Mouse (Mus musculus) stomach, postnatal 0 days (tissue): Measurements from ENCODE around the gene Atxn7l1. TPM values are rescaled to one million over a fixed set of nuclear protein-coding genes. Genes with fewer than 3 reads are reported as not detected.

Source experiments
- ATAC-seq: fragments of 200-750 bp; cut with Nextera tagmentation; 2 replicates; pipeline ENCODE4 v1.8.0; 2017; ENCODE audit not compliant: low FRiP score, low TSS enrichment
- DNase-seq: peaks from one replicate; pipeline ENCODE4 v3.0.0-alpha.2; 2016; ENCODE audit warnings: low spot score
- H3K27ac ChIP-seq: fragments of 300-500 bp; sonication (generic); replicated peaks from 2 replicates; pipeline ENCODE4 v1.5.1; 2014; ENCODE audit warnings: mild to moderate bottlenecking, control low read depth
- H3K27me3 ChIP-seq: fragments of 300-500 bp; sonication (generic); 2 replicates; pipeline ENCODE4 v1.6.1; 2014; ENCODE audit warnings: low read length; ENCODE audit not compliant: control insufficient read depth, insufficient read depth
- H3K36me3 ChIP-seq: fragments of 300-500 bp; sonication (generic); 2 replicates; pipeline ENCODE4 v1.6.1; 2014; ENCODE audit warnings: low read length, mixed read lengths; ENCODE audit not compliant: control insufficient read depth, insufficient read depth
- H3K4me1 ChIP-seq: fragments of 300-500 bp; sonication (generic); replicated peaks from 2 replicates; pipeline ENCODE4 v1.6.1; 2014; ENCODE audit warnings: antibody characterized with exemption; ENCODE audit not compliant: control insufficient read depth, insufficient read depth
- H3K4me2 ChIP-seq: fragments of 300-500 bp; sonication (generic); replicated peaks from 2 replicates; pipeline ENCODE4 v1.6.1; 2014; ENCODE audit warnings: low read depth, mild to moderate bottlenecking, control low read depth, moderate library complexity
- H3K4me3 ChIP-seq: fragments of 300-500 bp; sonication (generic); 2 replicates; pipeline ENCODE4 v1.5.1; 2014; ENCODE audit warnings: low read depth, low read length, control low read depth
- H3K9ac ChIP-seq: fragments of 300-500 bp; sonication (generic); 2 replicates; pipeline ENCODE4 v1.6.1; 2014; ENCODE audit warnings: mild to moderate bottlenecking, low read length, control low read depth, mixed read lengths
- H3K9me3 ChIP-seq: fragments of 300-500 bp; sonication (generic); 2 replicates; pipeline ENCODE4 v1.6.1; 2016; ENCODE audit warnings: low read length; ENCODE audit not compliant: control insufficient read depth
- CTCF ChIP-seq: IDR thresholded peaks from 2 replicates; pipeline ENCODE4 v1.5.1; 2016; ENCODE audit warnings: antibody characterized with exemption, low read depth, mild to moderate bottlenecking, moderate library complexity
- EP300 ChIP-seq: optimal IDR thresholded peaks from 2 replicates; pipeline ENCODE3; 2016; ENCODE audit warnings: antibody characterized with exemption
- WGBS: fragments of 180-500 bp; shearing (Covaris S2); extraction: QIAGEN DNeasy Blood & Tissue Kit; methylation state at CpG from one replicate; pipeline ENCODE4 v1.1.7; 2014; 5-methylcytosine and 5-hydroxymethylcytosine counted together
- polyA plus RNA-seq: library from polyadenylated mRNA; unstranded; fragments of >200 nt; fragmentation: Nextera tagmentation; extraction: Ambion mirVana; gene quantifications from 2 replicates; pipeline ENCODE4 v1.2.1, GENCODE M21; 2015

The Atxn7l1 gene
- polyA plus RNA-seq, 1 experiment from 2014 or later = 4.7 TPM

DNA sequence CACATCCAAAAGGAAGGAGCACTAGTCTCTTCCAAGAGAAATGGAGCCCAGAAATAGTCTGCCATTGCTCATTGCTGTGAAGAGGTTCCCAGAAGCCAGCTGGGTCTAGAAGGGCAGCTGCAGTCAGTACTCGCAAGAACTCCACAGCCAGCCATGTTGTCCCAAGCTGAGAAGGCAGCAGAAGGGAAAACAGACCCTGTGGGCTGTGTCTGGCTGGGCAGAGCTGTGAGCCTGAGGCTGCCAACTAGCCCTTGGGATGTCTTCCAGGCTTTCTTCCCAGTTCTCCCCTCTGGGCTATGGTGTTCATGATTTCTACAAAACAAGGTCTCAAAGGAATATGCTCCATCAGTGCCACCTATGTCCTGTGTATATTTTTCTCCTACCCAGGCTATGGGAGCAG lies 128.5 kb downstream of the Atxn7l1 start:
- Histone ChIP-seq H3K27ac (no peak overlapping the region), H3K4me3 (no peak overlapping the region), H3K36me3 (no peaks in the 10 kb centered on the region), H3K9ac (no peak overlapping the region), H3K27me3 (no peaks in the 10 kb centered on the region), H3K9me3 (no peaks in the 10 kb centered on the region), H3K4me1 (no peaks in the 10 kb centered on the region), H3K4me2 (no peak overlapping the region)
- WGBS = 91% methylated on average over 1 of the region's 1 CpGs
- TF ChIP-seq EP300 = no peak
- TF ChIP-seq CTCF = no peak
- DNase-seq = no peak
- no peak for ATAC-seq

DNA sequence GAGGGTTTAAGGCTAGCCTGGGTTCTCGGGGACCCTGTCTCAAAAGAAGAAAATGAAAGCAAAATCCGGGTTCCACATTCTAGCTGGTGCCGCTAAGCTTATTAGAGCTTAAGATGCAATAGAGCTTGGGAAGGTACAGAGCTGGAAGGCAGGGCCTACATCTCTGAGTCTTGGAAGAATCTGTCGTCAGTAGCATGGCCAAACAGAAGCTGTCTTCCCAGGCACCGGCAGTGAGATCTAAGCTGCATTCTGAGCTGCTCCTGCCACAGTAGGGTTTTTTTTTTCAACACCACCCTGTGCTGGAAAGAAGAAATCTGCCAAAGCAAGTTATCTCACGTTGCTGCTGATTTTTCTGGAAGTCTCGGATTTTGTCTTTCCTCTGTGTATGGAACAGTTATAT lies 129.9 kb downstream of the Atxn7l1 start:
- no peak overlapping the region for H3K4me2 ChIP-seq
- H3K4me3 ChIP-seq = no peak overlapping the region
- no peaks in the 10 kb centered on the region for H3K27me3 ChIP-seq
- H3K4me1 ChIP-seq = no peaks in the 10 kb centered on the region
- TF ChIP-seq CTCF (no peak), EP300 (no peak)
- H3K27ac ChIP-seq = no peak overlapping the region
- no peak for DNase-seq
- 83% methylated on average over 7 of the region's 7 CpGs for WGBS
- H3K36me3 ChIP-seq = no peaks in the 10 kb centered on the region
- no peak overlapping the region for H3K9ac ChIP-seq
- H3K9me3 ChIP-seq = no peaks in the 10 kb centered on the region
- ATAC-seq = no peak

DNA sequence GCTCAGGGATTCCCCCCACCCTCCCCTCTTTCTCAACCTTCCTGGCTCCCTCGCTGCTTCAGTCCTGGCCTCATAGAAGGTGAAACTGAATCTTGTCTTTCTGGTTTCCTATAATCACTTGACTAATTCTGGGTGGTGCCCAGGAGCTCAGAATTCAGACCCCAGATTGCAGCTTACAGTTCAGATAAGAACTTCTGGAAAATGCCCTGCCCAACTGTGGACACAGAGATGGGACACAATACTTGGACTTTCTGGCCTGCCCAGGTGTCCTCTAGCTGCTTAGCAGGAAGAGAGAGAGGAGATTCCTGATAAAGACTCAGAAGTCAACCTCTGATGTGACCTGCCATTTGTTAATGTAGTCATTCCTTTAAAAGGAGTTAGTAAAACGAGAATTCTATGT lies 131.7 kb downstream of the Atxn7l1 start:
- Histone ChIP-seq H3K27ac (no peak overlapping the region), H3K9me3 (no peaks in the 10 kb centered on the region), H3K36me3 (no peaks in the 10 kb centered on the region), H3K4me1 (no peaks in the 10 kb centered on the region), H3K9ac (no peak overlapping the region), H3K27me3 (no peaks in the 10 kb centered on the region), H3K4me2 (no peak overlapping the region), H3K4me3 (no peak overlapping the region)
- DNase-seq = no peak
- no peak for ATAC-seq
- 26% methylated on average over 2 of the region's 2 CpGs for WGBS
- no peak for TF ChIP-seq CTCF
- TF ChIP-seq EP300 = no peak

DNA sequence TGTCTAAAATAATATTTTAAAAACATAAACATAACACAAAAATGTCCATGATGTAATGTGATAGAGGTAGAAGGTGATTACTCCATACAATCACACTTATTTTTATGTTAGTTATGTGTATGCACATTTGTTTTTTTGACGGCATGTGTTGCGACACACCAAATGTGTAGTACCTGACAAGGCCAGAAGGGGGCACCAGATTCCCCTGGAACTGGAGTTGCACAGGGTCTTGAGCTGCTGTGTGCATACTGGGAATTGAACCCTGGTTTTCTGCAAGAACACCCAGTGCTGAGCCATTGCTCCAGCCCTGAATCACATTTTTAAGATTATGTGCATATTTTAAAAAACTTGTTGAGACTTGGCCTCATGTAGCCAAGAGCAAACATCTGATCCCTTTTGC lies 133.3 kb downstream of the Atxn7l1 start:
- Histone ChIP-seq H3K9me3 (no peaks in the 10 kb centered on the region), H3K27me3 (no peaks in the 10 kb centered on the region), H3K4me1 (0 out of 2 replicates have a peak, but pooled peaks cover 3% of the 10 kb centered on the region), H3K36me3 (no peaks in the 10 kb centered on the region), H3K27ac (no peak overlapping the region), H3K9ac (no peak overlapping the region), H3K4me2 (no peak overlapping the region), H3K4me3 (no peak overlapping the region)
- 38% methylated on average over 2 of the region's 2 CpGs for WGBS
- TF ChIP-seq EP300 (no peak), CTCF (peak; percentile 91)
- ATAC-seq = no peak
- DNase-seq = peak; percentile 66

DNA sequence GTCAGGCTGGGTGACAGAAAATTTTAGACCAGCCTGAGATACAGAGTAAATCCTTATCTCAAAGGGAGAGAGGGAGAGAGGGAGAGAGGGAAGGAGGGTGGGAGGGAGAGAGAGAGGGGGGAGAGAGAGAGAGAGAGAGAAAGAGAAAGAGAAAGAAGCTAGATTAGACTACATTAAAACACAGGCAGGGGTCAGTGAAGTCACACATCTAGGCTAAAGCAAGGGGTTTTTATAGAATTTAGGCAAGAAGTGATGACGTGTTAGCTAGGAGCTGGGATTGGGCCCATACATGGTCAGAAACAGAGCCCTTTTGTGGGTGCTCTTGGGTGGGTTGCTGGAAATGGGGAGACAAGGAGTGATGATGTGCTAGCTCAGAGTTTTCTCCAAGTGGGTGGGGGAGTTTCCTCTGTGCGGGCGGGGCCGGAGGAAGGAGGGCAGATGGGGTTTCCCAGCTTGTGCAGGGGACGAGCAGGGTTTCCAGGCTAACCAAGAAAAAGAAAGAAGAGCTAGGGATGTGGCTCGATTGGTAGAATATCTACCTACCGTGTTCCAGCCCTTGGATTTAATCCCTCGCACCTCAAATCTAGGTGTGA lies 136.9 kb downstream of the Atxn7l1 start:
- Histone ChIP-seq H3K9me3 (no peaks in the 10 kb centered on the region), H3K36me3 (no peaks in the 10 kb centered on the region), H3K27ac (no peak overlapping the region), H3K27me3 (no peaks in the 10 kb centered on the region), H3K4me3 (no peak overlapping the region), H3K9ac (no peak overlapping the region), H3K4me2 (no peak overlapping the region), H3K4me1 (0 out of 2 replicates have a peak, but pooled peaks cover 3% of the 10 kb centered on the region)
- DNase-seq = no peak
- ATAC-seq = no peak
- 74% methylated on average over 8 of the region's 8 CpGs for WGBS
- TF ChIP-seq CTCF (no peak), EP300 (no peak)

DNA sequence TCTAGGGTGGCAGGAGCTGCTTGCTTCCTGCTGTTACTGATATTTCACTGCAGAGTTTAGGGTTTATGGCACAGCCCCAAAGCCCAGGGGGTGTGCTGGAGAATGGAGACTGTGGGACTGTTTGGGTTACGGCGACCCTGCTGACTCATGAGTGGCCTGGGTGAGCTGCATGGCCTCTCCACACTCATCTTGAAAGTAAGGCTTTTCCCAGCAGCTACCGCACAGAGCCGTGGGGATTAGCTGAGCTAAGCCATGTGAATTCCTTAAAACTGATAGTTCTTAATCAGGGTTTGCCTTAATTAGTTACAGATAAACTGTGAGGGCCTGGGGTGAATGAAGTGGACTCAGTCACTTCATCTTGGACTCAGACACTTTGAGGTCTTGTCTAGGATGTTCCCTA lies 137.9 kb downstream of the Atxn7l1 start:
- H3K9ac ChIP-seq = no peak overlapping the region
- H3K9me3 ChIP-seq = no peaks in the 10 kb centered on the region
- no peak overlapping the region for H3K4me2 ChIP-seq
- 0 out of 2 replicates have a peak, but pooled peaks cover 3% of the 10 kb centered on the region for H3K4me1 ChIP-seq
- ATAC-seq (no peak), DNase-seq (no peak)
- WGBS = 44% methylated on average over 4 of the region's 4 CpGs
- no peak overlapping the region for H3K4me3 ChIP-seq
- H3K36me3 ChIP-seq = no peaks in the 10 kb centered on the region
- no peaks in the 10 kb centered on the region for H3K27me3 ChIP-seq
- no peak overlapping the region for H3K27ac ChIP-seq
- TF ChIP-seq EP300 (no peak), CTCF (no peak)
